Mouse (Mus musculus) brain, embryonic 18.5 days (tissue): ENCODE results near the gene Scarb1.

Source experiments
- DNase-seq: peaks from one replicate; pipeline ENCODE4 v3.0.0-alpha.2; 2012; ENCODE audit warnings: low read depth, low spot score

Gene Scarb1

DNA sequence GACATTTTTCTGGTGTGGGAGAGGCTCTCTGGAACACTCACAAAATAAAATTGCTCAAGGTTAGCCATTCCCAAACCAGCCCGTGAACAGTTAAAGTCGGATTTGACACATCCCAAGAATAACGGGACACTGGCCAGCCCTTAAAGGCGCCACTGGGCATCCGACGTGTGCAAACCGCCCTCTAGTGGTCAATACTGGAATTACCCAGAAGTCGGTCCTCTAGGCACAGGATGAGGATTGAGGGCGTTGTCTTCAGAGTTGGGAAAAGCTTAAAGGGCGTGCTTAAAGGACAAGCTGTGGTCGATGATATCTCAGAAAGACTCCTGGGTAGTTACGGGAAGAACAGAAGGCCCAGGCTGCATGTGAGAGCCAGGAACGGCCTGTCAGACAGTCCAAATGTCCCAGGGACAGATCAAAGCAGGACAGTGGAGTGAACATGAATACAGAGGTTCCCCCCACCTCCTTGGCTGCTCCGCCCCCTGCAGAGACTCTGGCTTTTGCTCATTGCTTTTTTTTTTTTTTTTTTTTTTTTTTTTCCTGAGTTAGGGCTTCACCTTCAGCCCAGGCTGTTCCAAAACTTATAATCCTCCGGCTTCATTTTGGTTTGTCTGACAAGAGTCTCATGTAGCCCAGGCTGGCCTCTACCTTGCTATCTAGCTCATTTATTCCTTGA lies 69.2 kb downstream of the Scarb1 start:
- no peak for DNase-seq

DNA sequence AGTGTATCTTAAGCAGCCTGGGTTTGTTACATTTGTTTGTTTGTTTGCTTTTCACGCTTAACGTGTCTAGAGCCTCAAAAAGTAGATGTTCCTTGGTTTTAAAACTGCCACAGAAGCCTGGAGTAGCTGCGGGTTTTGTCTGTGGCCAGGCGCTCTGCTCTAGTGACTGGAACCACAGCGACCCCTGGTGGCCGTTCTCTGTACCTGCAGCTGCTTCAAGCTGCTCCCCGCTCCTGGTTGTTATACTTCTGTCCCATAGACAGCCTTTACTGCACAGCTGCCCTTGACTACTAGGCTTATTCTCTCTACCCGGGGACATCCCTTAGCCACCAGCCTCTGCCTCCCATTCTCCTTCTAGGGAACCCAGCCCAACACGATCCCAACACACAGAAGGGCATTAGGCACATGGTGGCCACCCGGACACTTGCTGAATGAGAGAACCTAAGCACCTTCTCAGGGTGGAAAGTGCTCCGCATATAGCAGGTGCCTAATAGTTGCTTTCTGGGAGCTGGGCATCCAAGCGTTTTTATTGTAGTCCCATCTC lies 70.2 kb downstream of the Scarb1 start:
- DNase-seq, result no peak

- no peak for DNase-seq
Observed at GRCm38 (mm10) chr5:125269836-125270235, 71.1 kb downstream of the Scarb1 start.

GRCm38 (mm10) chr5:125269399-125269798 lies 71.5 kb downstream of the Scarb1 start:
- no peak for DNase-seq

- DNase-seq, result no peak
Observed at GRCm38 (mm10) chr5:125268033-125268765, 72.7 kb downstream of the Scarb1 start.

GRCm38 (mm10) chr5:125267150-125267961 lies 73.5 kb downstream of the Scarb1 start:
- no peak for DNase-seq

- no peak for DNase-seq
Observed at GRCm38 (mm10) chr5:125266128-125266527, 74.8 kb downstream of the Scarb1 start.

DNA sequence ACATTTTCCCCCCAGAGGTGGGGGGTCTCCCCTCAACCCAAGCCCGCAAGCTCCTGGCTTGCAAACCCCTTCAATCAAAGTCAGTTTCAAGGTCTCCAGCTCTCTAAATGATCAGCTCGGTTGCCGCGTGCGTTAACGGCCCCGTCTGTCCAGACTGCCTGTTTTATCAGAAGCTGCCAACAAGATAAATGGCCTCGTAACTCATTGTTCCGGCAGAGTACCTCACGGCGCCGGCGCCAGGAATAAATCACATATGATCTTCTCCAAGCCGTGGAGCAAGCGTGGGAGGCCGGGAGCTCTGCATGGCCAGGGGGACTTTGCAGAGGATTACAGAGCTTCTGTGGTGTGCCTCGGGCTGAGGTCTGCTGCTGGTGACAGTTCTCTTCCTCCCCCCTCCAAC lies 76.2 kb downstream of the Scarb1 start:
- DNase-seq, result no peak

DNA sequence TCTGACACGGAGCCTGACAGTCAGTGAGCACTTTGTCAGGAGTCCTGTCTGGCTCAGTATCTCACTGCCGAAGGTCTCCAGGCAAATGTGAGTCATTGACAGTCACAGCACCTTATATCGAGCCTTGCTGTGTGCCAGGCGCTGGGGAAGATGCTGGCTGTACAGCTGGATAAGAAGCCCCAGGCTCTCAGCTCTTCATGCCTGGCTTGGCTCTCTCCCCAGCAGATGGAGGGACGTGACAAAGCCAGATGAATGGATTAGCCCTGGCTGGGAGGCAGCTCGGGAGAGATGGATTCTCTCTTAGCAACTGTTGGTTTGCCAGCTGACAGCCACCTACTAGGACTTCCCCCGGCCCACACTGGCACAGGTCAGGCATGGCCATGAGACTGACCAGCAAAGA lies 78.3 kb downstream of the Scarb1 start:
- DNase-seq, result no peak

DNA sequence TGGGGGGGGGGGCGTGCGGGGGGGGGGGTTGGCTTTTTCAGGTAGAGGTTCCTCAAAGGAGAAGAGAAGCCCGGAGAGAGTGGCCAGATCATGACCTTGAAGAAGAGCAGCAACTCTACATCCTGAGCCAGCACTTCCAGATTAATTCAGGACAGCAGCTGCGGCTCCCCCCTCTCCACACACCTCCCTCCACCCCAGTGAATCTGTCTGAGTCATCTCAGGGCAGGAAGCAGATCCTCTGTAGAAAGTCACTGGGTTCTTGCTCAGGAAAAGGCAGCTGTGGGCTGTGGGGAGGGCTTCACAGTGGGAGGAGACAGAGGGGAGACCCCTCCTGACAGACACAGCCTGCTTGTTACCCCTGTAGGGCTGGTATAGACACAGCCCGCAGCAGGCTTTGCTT lies 87.0 kb downstream of the Scarb1 start:
- DNase-seq, result no peak

DNA sequence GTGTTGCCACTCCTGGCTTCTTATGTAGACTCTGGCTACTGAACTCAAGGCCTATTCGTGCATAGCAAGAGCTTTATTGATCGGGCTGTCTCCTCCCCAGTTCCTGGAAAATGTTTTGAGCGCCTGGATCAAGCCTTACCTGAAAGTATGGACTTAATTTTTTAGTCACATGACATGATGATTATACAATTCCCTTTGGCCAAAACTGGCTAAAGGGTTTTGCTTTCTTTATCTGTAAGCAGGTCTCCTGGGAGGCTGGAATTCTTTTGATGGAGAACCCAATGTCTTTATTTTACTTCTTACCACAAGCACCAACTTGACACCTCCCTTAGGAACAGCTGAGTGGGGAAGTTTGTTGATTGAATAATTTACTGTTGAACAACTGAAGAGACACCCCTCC lies 87.4 kb downstream of the Scarb1 start:
- DNase-seq, result no peak

DNA sequence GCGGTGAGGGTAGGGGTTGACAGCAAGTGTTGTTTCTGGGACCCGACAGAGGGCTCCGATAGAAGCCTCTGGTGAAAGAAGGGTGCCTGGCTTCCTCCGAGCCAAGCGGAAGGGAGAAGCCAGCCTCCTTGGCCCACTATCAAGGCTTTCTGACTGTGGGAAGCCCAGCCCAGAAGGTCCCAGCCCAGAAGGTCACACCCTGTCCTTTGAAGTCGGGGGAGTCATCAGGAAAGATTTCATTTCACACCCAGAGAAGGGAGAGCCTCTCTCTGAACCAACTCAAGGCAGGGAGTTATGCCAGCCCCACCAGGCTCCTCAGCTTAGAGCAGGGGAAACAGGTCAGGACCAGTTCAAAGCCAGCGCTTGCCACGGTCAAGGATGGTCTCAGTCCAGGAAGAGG lies 88.2 kb downstream of the Scarb1 start:
- DNase-seq, result no peak

GRCm38 (mm10) chr5:125251885-125252615 lies 88.8 kb downstream of the Scarb1 start:
- DNase-seq, result no peak

GRCm38 (mm10) chr5:125249187-125249586 lies 91.7 kb downstream of the Scarb1 start:
- no peak for DNase-seq

- no peak for DNase-seq
Observed at GRCm38 (mm10) chr5:125246711-125247110, 94.2 kb downstream of the Scarb1 start.

DNA sequence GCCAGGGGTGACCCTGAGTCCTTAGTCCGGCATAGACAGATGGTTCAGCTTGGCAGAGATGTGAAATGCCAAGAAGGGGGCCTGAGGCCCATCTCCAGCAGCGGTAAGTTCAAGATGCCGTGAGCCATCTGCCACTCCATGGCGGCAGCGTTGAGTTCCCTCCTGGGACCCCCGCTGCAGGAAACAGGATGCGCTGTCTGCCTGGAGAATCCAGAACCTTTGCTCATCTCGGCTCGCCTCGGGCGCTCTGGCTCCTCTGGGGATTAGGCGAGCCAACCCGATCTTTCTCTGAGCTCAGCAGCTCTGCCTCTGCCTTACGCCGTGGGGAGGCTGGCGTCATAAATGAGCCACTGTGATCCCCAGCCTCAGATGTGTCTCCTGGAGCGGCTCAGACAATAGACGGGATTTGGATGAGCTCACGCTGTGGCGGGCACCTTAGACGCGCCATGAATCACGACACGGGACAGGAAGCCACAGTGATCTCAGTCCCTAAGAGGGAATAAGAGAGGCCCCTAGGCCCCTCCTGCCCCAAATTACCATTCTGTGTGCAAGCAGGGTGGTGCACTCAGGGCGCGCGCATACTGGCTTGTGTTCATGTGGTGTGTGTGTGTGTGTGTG lies 95.3 kb downstream of the Scarb1 start:
- DNase-seq, result no peak

DNA sequence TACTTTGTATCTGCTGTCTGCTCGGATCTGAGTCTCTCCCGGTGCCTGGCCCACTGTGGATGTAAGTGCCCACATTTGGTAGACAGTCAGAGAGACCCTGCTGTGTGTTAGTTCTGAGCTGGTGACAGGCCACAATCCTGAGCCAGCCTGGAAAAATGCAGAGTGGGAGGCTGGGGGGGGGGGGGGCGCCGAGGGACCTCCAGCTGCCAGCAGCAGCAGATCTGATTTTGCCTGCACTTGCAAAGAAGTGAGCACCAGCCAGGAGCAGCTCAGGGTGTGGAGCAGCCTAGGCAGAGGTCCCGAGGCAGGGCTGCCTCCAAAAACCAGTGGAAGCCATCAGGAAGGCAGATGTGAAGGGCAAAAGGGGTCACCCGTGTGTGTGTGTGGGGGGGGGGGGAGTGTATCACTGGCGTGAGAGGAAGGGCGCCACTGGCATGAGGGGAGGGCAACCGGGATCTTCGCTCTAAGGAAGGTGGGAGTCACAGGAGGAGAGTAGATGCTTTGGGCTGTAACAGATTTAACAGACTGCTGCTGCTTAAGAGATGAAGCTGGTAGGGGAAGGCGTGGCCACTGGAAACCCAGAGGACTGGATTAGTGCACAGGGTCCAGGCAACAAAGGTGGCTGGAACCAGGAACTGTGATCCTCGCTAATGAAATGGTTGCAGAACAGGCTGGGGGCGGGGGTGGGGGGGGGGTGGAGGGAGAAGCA lies 95.9 kb downstream of the Scarb1 start:
- DNase-seq, result no peak

GRCm38 (mm10) chr5:125243928-125244327 lies 97.0 kb downstream of the Scarb1 start:
- DNase-seq, result no peak

DNA sequence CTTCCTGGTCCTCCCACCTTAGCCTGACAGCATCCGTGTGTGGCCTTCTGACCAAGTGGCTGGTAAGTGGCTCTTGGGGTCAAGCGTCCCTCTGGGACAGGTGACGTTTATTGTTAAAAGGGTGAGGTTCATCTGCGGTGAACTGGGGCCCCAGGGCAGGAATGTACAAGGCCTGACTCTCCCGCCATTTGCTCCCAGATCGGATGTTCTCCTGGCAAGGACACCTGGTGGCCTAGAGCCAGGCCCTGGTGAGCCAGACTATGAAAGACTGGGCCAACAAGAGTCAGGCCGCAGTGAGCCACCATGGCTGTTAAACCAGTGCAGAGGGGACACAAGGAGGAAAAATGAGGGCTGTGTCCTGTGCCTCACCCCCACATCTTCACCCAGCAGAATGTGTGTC lies 98.8 kb downstream of the Scarb1 start:
- DNase-seq, result no peak

DNA sequence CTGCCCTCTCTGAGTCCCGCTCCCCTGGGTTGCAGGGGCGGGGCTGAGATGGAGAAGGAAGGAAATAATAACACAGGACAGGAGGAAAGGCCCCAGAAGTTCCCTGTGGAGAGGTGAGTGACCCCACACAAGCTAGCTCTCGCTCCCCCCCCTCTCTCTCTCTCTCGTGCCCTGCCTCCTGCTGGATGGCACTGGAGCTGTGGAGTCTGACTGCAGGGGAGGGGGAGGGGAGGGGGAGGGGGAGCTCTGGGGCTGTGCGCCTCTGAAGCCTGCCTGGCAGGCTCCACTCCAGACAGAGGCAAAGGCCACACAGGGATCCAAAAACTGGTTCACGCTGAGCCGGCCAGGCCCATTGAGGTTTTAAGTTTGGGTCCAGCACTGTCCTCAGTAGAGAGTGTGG lies 99.3 kb downstream of the Scarb1 start:
- DNase-seq, result no peak
